Mouse (Mus musculus): ENCODE measurements around the gene Prdx1. TPM values are rescaled to one million over a fixed set of nuclear protein-coding genes. Genes with fewer than 3 reads are reported as not detected.

Gene Prdx1
- polyA plus RNA-seq, 1 experiment: 99.5 TPM

GRCm38 (mm10) chr4:116698693-116699342, 13.5 kb downstream of the Prdx1 start:
- no peak overlapping the region for H3K27ac ChIP-seq (ENCODE audit: control insufficient read depth, insufficient read depth, low read length)
- 88% methylated on average over 2 of the region's 2 CpGs for WGBS
- TF ChIP-seq CTCF (IDR thresholded peaks at IDR 0.05; ENCODE audit: borderline replicate concordance, control insufficient read depth, extremely low read depth, insufficient read depth, low read length, poor library complexity) (no peak), POLR2A (IDR thresholded peaks at IDR 0.05; ENCODE audit: control insufficient read depth, extremely low read depth, insufficient read depth, low read length, poor library complexity) (no peak)
- H3K36me3 ChIP-seq (ENCODE audit: control insufficient read depth, insufficient read depth, low read length): peaks cover 57% of the 10 kb centered on the region
- H3K4me1 ChIP-seq (replicated peaks; ENCODE audit: control insufficient read depth, insufficient read depth, low read length): no peaks in the 10 kb centered on the region
- no peak for DNase-seq
- H3K4me3 ChIP-seq (ENCODE audit: control insufficient read depth, insufficient read depth, low read length): no peak overlapping the region
- H3K27me3 ChIP-seq (ENCODE audit: control insufficient read depth, insufficient read depth, low read length): no peaks in the 10 kb centered on the region

GRCm38 (mm10) chr4:116700964-116701363, 15.6 kb downstream of the Prdx1 start:
- TF ChIP-seq POLR2A (IDR thresholded peaks at IDR 0.05; ENCODE audit: control insufficient read depth, extremely low read depth, insufficient read depth, low read length, poor library complexity): no peak
- no peak for TF ChIP-seq CTCF (IDR thresholded peaks at IDR 0.05; ENCODE audit: borderline replicate concordance, control insufficient read depth, extremely low read depth, insufficient read depth, low read length, poor library complexity)
- Histone ChIP-seq H3K4me3 (ENCODE audit: control insufficient read depth, insufficient read depth, low read length) (no peak overlapping the region), H3K27me3 (ENCODE audit: control insufficient read depth, insufficient read depth, low read length) (no peaks in the 10 kb centered on the region), H3K36me3 (ENCODE audit: control insufficient read depth, insufficient read depth, low read length) (peaks cover 37% of the 10 kb centered on the region), H3K4me1 (replicated peaks; ENCODE audit: control insufficient read depth, insufficient read depth, low read length) (no peaks in the 10 kb centered on the region), H3K27ac (ENCODE audit: control insufficient read depth, insufficient read depth, low read length) (no peak overlapping the region)
- no peak for DNase-seq
- 85% methylated on average over 1 of the region's 1 CpGs for WGBS

- TF ChIP-seq CTCF (IDR thresholded peaks at IDR 0.05; ENCODE audit: borderline replicate concordance, control insufficient read depth, extremely low read depth, insufficient read depth, low read length, poor library complexity): no peak
- no peak for TF ChIP-seq POLR2A (IDR thresholded peaks at IDR 0.05; ENCODE audit: control insufficient read depth, extremely low read depth, insufficient read depth, low read length, poor library complexity)
- Histone ChIP-seq H3K4me3 (ENCODE audit: control insufficient read depth, insufficient read depth, low read length) (no peak overlapping the region), H3K27me3 (ENCODE audit: control insufficient read depth, insufficient read depth, low read length) (no peaks in the 10 kb centered on the region), H3K27ac (ENCODE audit: control insufficient read depth, insufficient read depth, low read length) (no peak overlapping the region), H3K36me3 (ENCODE audit: control insufficient read depth, insufficient read depth, low read length) (peaks cover 15% of the 10 kb centered on the region; the same call in 1 of the 2 replicates), H3K4me1 (replicated peaks; ENCODE audit: control insufficient read depth, insufficient read depth, low read length) (0 out of 2 replicates have a peak, but pooled peaks cover 1% of the 10 kb centered on the region)
- WGBS: 36% methylated on average over 6 of the region's 6 CpGs
- DNase-seq: peak; percentile 83
Measured at GRCm38 (mm10) chr4:116703804-116704203, 18.5 kb downstream of the Prdx1 start.

GRCm38 (mm10) chr4:116707666-116708065, 22.3 kb downstream of the Prdx1 start:
- Histone ChIP-seq H3K4me3 (ENCODE audit: control insufficient read depth, insufficient read depth, low read length) (peak overlapping the region; percentile 60), H3K27me3 (ENCODE audit: control insufficient read depth, insufficient read depth, low read length) (no peaks in the 10 kb centered on the region), H3K36me3 (ENCODE audit: control insufficient read depth, insufficient read depth, low read length) (no peaks in the 10 kb centered on the region), H3K4me1 (replicated peaks; ENCODE audit: control insufficient read depth, insufficient read depth, low read length) (0 out of 2 replicates have a peak, but pooled peaks cover 5% of the 10 kb centered on the region), H3K27ac (ENCODE audit: control insufficient read depth, insufficient read depth, low read length) (no peak overlapping the region)
- 7% methylated on average over 9 of the region's 9 CpGs for WGBS
- no peak for TF ChIP-seq CTCF (IDR thresholded peaks at IDR 0.05; ENCODE audit: borderline replicate concordance, control insufficient read depth, extremely low read depth, insufficient read depth, low read length, poor library complexity)
- no peak for TF ChIP-seq POLR2A (IDR thresholded peaks at IDR 0.05; ENCODE audit: control insufficient read depth, extremely low read depth, insufficient read depth, low read length, poor library complexity)
- no peak for DNase-seq

- under 1% methylated on average over 29 of the region's 29 CpGs for WGBS
- TF ChIP-seq POLR2A (IDR thresholded peaks at IDR 0.05; ENCODE audit: control insufficient read depth, extremely low read depth, insufficient read depth, low read length, poor library complexity) (0 out of 2 replicates have a peak, but pooled peaks have one; percentile 46), CTCF (IDR thresholded peaks at IDR 0.05; ENCODE audit: borderline replicate concordance, control insufficient read depth, extremely low read depth, insufficient read depth, low read length, poor library complexity) (0 out of 2 replicates have a peak, but pooled peaks have one; percentile 12)
- peak within 1 kb of the TSS; percentile 60 for H3K4me3 ChIP-seq (ENCODE audit: control insufficient read depth, insufficient read depth, low read length)
- no peaks in the 10 kb centered on the region for H3K36me3 ChIP-seq (ENCODE audit: control insufficient read depth, insufficient read depth, low read length)
- no peak within 1 kb of the TSS for H3K27ac ChIP-seq (ENCODE audit: control insufficient read depth, insufficient read depth, low read length)
- H3K27me3 ChIP-seq (ENCODE audit: control insufficient read depth, insufficient read depth, low read length): no peaks in the 10 kb centered on the region
- DNase-seq: peak; percentile 86
- H3K4me1 ChIP-seq (replicated peaks; ENCODE audit: control insufficient read depth, insufficient read depth, low read length): 0 out of 2 replicates have a peak, but pooled peaks cover 5% of the 10 kb centered on the region
Measured at GRCm38 (mm10) chr4:116708201-116708764, 22.9 kb downstream of the Prdx1 start, which contains the start of the genes Mmachc and Ccdc163. TSS of gene Mmachc (minus strand) at chr4:116708406. TSS of gene Ccdc163 (plus strand) at chr4:116708509.

GRCm38 (mm10) chr4:116708791-116709390, 23.5 kb downstream of the Prdx1 start:
- H3K27me3 ChIP-seq (ENCODE audit: control insufficient read depth, insufficient read depth, low read length): no peaks in the 10 kb centered on the region
- DNase-seq: peak; percentile 12
- peak overlapping the region; percentile 36 for H3K4me3 ChIP-seq (ENCODE audit: control insufficient read depth, insufficient read depth, low read length)
- 0 out of 2 replicates have a peak, but pooled peaks cover 5% of the 10 kb centered on the region for H3K4me1 ChIP-seq (replicated peaks; ENCODE audit: control insufficient read depth, insufficient read depth, low read length)
- WGBS: 2% methylated on average over 9 of the region's 9 CpGs
- no peak overlapping the region for H3K27ac ChIP-seq (ENCODE audit: control insufficient read depth, insufficient read depth, low read length)
- no peaks in the 10 kb centered on the region for H3K36me3 ChIP-seq (ENCODE audit: control insufficient read depth, insufficient read depth, low read length)
- TF ChIP-seq POLR2A (IDR thresholded peaks at IDR 0.05; ENCODE audit: control insufficient read depth, extremely low read depth, insufficient read depth, low read length, poor library complexity) (no peak), CTCF (IDR thresholded peaks at IDR 0.05; ENCODE audit: borderline replicate concordance, control insufficient read depth, extremely low read depth, insufficient read depth, low read length, poor library complexity) (no peak)

All from thymus, adult 2 months (tissue).